Mouse (Mus musculus) midbrain, embryonic 12.5 days (tissue): ENCODE results near the gene Lasp1. TPM values are rescaled to one million over a fixed set of nuclear protein-coding genes. Genes with fewer than 3 reads are reported as not detected.

ENCODE experiments used
- ATAC-seq: fragments of 200-750 bp; cut with Nextera tagmentation; 2 replicates; pipeline ENCODE4 v1.8.0; 2017; ENCODE audit warnings: low read depth, moderate TSS enrichment, moderate library complexity; ENCODE audit not compliant: low FRiP score
- H3K27ac ChIP-seq: fragments of 300-500 bp; sonication (generic); replicated peaks from 2 replicates; pipeline ENCODE4 v1.5.1; 2016; ENCODE audit warnings: mild to moderate bottlenecking
- H3K27me3 ChIP-seq: fragments of 300-500 bp; sonication (generic); 2 replicates; pipeline ENCODE4 v1.6.1; 2016; ENCODE audit warnings: mild to moderate bottlenecking
- H3K36me3 ChIP-seq: fragments of 300-500 bp; sonication (generic); 2 replicates; pipeline ENCODE4 v1.6.1; 2016
- H3K4me1 ChIP-seq: fragments of 300-500 bp; sonication (generic); 2 replicates; pipeline ENCODE4 v1.6.1; 2016
- H3K4me2 ChIP-seq: fragments of 300-500 bp; sonication (generic); replicated peaks from 2 replicates; pipeline ENCODE4 v1.6.1; 2016; ENCODE audit warnings: mild to moderate bottlenecking, moderate library complexity
- H3K4me3 ChIP-seq: fragments of 300-500 bp; sonication (generic); 2 replicates; pipeline ENCODE4 v1.5.1; 2016; ENCODE audit warnings: mild to moderate bottlenecking
- H3K9ac ChIP-seq: fragments of 300-500 bp; sonication (generic); replicated peaks from 2 replicates; pipeline ENCODE4 v1.6.1; 2016; ENCODE audit warnings: mild to moderate bottlenecking, moderate library complexity
- H3K9me3 ChIP-seq: fragments of 300-500 bp; sonication (generic); 2 replicates; pipeline ENCODE4 v1.6.1; 2016; ENCODE audit warnings: mild to moderate bottlenecking
- WGBS: fragments of 180-500 bp; shearing (Covaris S2); methylation state at CpG from one replicate; pipeline ENCODE4 v1.1.7; 2016; 5-methylcytosine and 5-hydroxymethylcytosine counted together
- polyA plus RNA-seq: library from polyadenylated mRNA; unstranded; fragments of >200 nt; fragmentation: Nextera tagmentation; extraction: Ambion mirVana; gene quantifications from 2 replicates; pipeline ENCODE4 v1.2.1, GENCODE M21; 2016

Lasp1 gene
- polyA plus RNA-seq = 102 and 106 TPM in 2 replicates

DNA sequence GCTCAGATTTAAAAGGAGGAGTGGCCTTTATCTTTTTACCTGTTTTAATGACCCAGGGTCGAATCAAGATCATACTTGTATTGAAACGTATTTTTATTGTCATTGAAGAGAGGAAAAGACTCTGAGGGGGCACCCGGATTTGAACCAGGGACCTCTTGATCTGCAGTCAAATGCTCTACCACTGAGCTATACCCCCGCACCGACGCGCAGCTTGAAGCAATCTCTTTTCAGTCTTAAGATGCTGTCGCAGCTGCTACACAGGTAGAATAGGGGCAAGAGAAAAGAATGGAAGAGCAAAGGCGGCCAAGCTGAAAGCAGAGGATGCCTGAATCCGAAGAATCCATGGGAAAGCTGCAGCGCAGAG is at the start of gene Lasp1:
Gene Lasp1, plus strand, starts transcription at position 219 of the 364 bp plus-strand sequence.
- Histone ChIP-seq H3K27me3 (no peaks in the 10 kb centered on the region), H3K4me3 (peak within 1 kb of the TSS; percentile 87), H3K9ac (peak within 1 kb of the TSS; percentile 84), H3K27ac (peak within 1 kb of the TSS; percentile 90), H3K9me3 (no peaks in the 10 kb centered on the region), H3K4me2 (peak within 1 kb of the TSS; percentile 79), H3K4me1 (peaks cover 19% of the 10 kb centered on the region), H3K36me3 (no peaks in the 10 kb centered on the region)
- peak; percentile 57 for ATAC-seq
- WGBS = under 1% methylated on average over 11 of the region's 11 CpGs

DNA sequence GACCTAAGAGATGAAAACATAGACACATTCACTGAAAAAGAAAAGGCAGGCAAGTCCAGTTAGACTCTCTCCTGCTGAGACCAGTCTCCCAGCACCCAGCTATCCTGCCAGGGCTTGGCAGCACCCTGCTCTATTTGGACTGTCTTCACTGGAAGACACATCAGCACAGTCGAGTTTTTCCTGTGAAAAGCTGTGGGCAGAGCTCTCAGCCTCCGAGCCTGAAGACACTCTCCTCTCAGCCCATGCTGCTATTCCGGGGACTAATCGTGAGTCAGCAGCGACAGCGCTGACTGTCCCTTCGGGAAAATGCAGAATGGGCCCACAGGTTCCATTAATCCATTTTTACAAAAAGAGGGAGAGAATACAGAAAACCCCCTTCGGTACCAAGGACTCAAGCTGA is 45.5 kb upstream of the Lasp1 start:
- ATAC-seq = no peak
- Histone ChIP-seq H3K4me2 (no peak overlapping the region), H3K36me3 (peaks cover 80% of the 10 kb centered on the region), H3K27me3 (no peaks in the 10 kb centered on the region), H3K9ac (no peak overlapping the region), H3K4me1 (no peaks in the 10 kb centered on the region), H3K4me3 (no peak overlapping the region), H3K9me3 (no peaks in the 10 kb centered on the region), H3K27ac (no peak overlapping the region)
- WGBS = 99% methylated on average over 8 of the region's 8 CpGs

DNA sequence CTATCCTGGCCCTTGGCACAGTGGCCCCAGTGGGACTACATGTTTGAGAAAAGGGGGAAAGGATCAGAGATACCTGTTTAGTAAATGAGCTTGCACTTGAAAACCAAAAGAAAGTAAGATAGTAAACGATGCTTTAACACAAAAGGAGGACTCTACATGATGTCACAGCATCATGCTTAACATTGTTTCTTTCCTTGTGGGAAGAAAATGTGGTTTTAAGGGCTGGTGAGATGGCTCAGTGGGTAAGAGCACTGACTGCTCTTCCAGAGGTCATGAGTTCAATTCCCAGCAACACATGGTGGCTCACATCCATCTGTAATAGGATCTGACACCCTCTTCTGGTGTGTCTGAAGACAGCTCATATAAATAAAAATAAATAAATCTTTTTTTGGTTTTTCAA is 40.7 kb upstream of the Lasp1 start:
- no peaks in the 10 kb centered on the region for H3K9me3 ChIP-seq
- no peak for ATAC-seq
- H3K36me3 ChIP-seq = peaks cover 62% of the 10 kb centered on the region
- H3K4me2 ChIP-seq = no peak overlapping the region
- H3K9ac ChIP-seq = no peak overlapping the region
- H3K27me3 ChIP-seq = no peaks in the 10 kb centered on the region
- no peak overlapping the region for H3K4me3 ChIP-seq
- no peak overlapping the region for H3K27ac ChIP-seq
- 95% methylated on average over 1 of the region's 1 CpGs for WGBS
- H3K4me1 ChIP-seq = no peaks in the 10 kb centered on the region

DNA sequence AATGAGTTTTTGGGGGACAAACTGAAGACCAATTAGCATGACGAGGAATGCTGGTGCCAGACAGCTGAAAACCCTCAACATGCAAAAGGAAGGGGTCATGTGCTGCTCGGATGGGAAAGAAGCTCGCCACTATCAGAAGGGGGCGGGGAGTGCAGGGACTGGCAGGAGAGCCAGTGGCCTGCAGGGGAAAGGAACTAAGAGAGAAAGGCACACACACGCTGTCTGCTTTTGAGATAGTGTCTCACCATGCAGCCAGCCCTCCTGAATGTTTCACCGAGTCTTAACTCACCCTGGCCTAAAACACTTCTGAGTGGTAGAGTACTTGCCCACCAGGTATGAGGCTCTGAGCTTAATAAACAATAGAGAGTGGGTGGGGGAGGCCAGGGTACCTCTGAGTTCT is 39.9 kb upstream of the Lasp1 start:
- Histone ChIP-seq H3K4me3 (no peak overlapping the region), H3K4me1 (no peaks in the 10 kb centered on the region), H3K27me3 (no peaks in the 10 kb centered on the region), H3K9ac (no peak overlapping the region), H3K4me2 (no peak overlapping the region), H3K9me3 (no peaks in the 10 kb centered on the region), H3K27ac (no peak overlapping the region), H3K36me3 (peaks cover 60% of the 10 kb centered on the region)
- ATAC-seq = no peak
- 82% methylated on average over 6 of the region's 6 CpGs for WGBS

DNA sequence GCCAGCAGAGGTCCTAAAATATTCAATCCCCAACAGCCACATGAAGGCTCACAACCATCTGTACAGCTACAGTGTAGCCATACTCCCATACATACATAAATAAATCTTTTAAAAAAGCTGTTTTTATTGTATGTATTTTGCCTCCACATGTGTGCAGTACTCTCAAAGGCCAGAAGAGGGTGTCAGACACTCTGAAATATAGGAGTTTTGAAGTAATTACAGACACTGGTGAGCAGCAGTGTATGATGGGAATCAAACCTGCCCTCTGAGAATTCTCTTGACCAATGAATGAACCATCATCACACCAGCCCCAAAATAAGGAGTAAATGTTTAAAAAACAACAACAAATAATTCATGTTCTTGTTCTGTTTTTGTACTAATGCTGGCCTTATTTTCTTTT is 37.2 kb upstream of the Lasp1 start:
- H3K27ac ChIP-seq = no peak overlapping the region
- H3K36me3 ChIP-seq = peaks cover 42% of the 10 kb centered on the region
- peaks cover 16% of the 10 kb centered on the region for H3K4me1 ChIP-seq
- no peak overlapping the region for H3K4me3 ChIP-seq
- no peak for ATAC-seq
- no peak overlapping the region for H3K9ac ChIP-seq
- H3K27me3 ChIP-seq = no peaks in the 10 kb centered on the region
- no peak overlapping the region for H3K4me2 ChIP-seq
- H3K9me3 ChIP-seq = no peaks in the 10 kb centered on the region

DNA sequence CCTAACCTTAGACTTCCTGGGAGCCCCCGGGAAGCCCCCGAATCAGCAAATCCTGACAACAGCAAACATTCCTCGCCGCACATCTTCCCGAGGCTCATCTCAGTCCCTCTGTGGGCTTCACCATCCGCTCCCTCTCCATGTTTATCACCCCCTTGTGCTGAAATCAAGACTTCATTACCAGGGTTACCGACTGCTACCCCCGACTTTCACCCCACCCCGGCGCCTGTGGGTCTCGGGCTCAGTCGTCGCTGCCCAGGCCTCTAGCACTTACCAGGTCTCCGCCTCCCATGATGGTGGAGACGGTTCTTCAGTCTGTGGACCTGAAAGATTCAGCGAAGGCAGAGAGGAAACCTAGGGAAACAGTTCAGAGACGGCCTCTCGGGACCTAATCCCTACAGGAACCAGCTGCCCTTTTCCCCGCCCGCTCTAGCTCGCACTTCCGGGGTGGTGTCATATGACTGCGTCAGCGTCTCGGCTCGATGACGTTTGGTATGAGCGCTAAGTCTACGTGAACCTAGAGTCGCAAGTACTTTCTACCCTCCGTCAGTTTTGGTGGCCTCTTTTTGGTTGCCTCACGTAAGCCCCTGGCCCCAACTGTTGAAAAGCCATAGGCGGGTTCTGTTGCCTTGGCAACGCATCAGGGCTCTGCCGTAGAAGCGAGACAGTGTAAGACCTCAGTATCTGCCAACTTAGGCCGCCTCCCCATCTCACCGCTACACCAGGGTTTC is 32.5 kb upstream of the Lasp1 start, which contains the start of gene Cwc25:
Gene Cwc25, minus strand, starts transcription at position 403 of the 728 bp plus-strand sequence.
- H3K4me2 ChIP-seq = peak within 1 kb of the TSS; percentile 88
- H3K27ac ChIP-seq = peak within 1 kb of the TSS; percentile 88
- H3K36me3 ChIP-seq = peaks cover 23% of the 10 kb centered on the region
- H3K4me3 ChIP-seq = peak within 1 kb of the TSS; percentile 95
- peaks cover 18% of the 10 kb centered on the region for H3K4me1 ChIP-seq
- no peaks in the 10 kb centered on the region for H3K27me3 ChIP-seq
- WGBS = under 1% methylated on average over 38 of the region's 38 CpGs
- ATAC-seq = peak; percentile 89
- peak within 1 kb of the TSS; percentile 98 for H3K9ac ChIP-seq
- no peaks in the 10 kb centered on the region for H3K9me3 ChIP-seq

DNA sequence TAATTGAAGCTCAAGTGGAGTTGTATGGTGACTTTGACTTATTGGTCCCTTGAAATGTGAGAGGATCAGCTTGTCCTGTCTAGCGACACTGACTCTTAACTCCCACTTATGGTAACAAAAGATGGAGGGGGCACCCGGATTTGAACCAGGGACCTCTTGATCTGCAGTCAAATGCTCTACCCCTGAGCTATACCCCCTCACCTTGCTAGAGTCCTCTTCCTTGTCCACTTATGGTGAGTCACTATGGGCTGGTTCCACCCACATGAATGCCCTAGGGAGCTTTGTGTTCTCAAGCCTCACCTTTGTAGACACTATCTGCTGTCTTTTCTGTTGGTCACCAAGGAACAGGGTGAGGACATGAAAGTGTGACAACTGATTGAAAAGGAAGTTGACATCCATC is 29.1 kb upstream of the Lasp1 start:
- H3K4me1 ChIP-seq = peaks cover 15% of the 10 kb centered on the region
- ATAC-seq = no peak
- H3K27me3 ChIP-seq = no peaks in the 10 kb centered on the region
- H3K4me2 ChIP-seq = no peak overlapping the region
- H3K4me3 ChIP-seq = no peak overlapping the region
- H3K9me3 ChIP-seq = no peaks in the 10 kb centered on the region
- 42% methylated on average over 2 of the region's 2 CpGs for WGBS
- H3K36me3 ChIP-seq = no peaks in the 10 kb centered on the region
- H3K9ac ChIP-seq = no peak overlapping the region
- H3K27ac ChIP-seq = no peak overlapping the region

DNA sequence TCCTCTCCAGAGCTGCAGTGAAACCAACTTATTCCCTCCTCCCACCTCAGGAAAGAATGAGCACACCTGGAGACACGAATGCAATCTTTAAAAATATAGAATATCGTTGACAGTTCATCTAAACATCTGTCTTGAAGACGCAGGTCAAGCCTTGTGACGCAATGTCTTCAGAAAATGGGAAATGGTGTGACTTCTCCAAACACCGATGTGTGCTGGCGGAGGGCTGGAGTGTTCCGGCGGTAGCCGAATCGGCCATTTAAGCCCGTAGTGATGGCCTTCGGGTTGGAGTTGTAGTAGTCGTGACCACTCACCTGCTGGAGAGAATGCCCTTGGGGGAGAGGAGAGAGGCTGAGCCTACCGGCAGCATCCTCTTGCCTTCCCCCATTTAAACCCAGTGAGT is 27.4 kb upstream of the Lasp1 start:
- 84% methylated on average over 14 of the region's 14 CpGs for WGBS
- H3K4me1 ChIP-seq = 0 out of 2 replicates have a peak, but pooled peaks cover 2% of the 10 kb centered on the region
- ATAC-seq = no peak

DNA sequence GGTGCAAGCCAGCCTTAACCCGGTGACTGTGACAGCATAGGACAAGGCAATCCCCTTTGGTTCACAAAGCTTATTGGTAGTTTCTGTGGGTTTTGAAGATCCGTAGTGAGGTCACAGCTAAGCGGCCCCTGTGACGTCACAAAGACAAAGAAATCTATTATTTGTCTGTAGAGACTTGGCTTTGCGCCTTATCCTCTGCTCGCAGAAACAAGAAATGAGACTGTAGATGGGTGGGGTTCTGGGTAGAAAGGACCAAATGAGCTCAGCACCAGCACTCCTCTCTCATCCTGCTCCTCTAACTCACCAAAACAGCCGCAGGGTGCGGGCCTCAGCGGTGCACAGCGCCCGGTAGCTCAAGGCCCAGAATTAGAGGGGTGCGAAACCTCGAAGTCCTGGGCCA is 23.6 kb upstream of the Lasp1 start:
- Histone ChIP-seq H3K27ac (no peak overlapping the region), H3K27me3 (no peaks in the 10 kb centered on the region), H3K36me3 (peaks cover 48% of the 10 kb centered on the region), H3K4me3 (no peak overlapping the region), H3K4me1 (peaks cover 4% of the 10 kb centered on the region), H3K9me3 (no peaks in the 10 kb centered on the region), H3K9ac (no peak overlapping the region), H3K4me2 (no peak overlapping the region)
- no peak for ATAC-seq
- WGBS = 78% methylated on average over 13 of the region's 13 CpGs

More for the DNA sequence above, 27.4 kb upstream of the Lasp1 start:
- Histone ChIP-seq H3K9ac (no peak overlapping the region), H3K36me3 (peaks cover 11% of the 10 kb centered on the region; the same call in 1 of the 2 replicates), H3K27me3 (no peaks in the 10 kb centered on the region), H3K9me3 (no peaks in the 10 kb centered on the region), H3K4me2 (no peak overlapping the region), H3K4me3 (no peak overlapping the region), H3K27ac (no peak overlapping the region)

DNA sequence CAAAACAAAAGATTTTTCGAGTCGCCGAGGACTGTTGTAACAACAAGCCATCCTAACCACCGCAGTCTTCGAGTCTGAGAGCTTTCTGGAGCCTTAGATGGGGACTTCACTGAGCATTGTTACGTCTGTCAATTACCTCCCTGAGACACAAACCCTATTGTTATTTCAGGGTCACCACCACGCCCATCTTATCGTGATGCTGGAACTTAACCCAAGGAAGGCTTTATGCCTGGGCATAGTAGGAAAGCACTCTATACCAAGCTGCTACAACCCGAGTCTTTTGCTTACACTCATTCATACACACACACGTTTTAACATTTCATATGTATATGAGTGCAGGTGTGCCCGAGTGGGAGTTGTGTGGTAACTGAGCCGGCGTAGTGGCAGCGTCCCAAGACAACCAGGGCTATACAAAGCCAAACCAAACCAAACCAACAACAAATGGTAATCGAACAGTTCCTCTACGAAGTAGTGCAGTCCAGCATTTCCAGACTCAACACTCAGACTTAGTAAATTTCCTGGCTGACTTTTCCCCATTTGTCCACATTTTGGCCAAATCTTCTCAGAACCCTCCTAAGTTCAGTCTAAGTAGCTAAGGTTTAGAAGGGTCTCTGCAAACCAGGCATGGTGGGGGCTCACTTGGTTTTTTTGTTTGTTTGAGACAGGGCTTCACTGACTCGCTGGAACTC is 22.8 kb upstream of the Lasp1 start, which contains the start of gene 1700001P01Rik:
Gene 1700001P01Rik, minus strand, starts transcription at position 111 of the 689 bp plus-strand sequence.
- WGBS = 41% methylated on average over 17 of the region's 17 CpGs
- Histone ChIP-seq H3K27ac (no peak within 1 kb of the TSS), H3K9ac (no peak within 1 kb of the TSS), H3K4me2 (no peak within 1 kb of the TSS), H3K4me1 (peaks cover 12% of the 10 kb centered on the region), H3K27me3 (no peaks in the 10 kb centered on the region), H3K9me3 (no peaks in the 10 kb centered on the region), H3K36me3 (peaks cover 55% of the 10 kb centered on the region), H3K4me3 (no peak within 1 kb of the TSS)
- no peak for ATAC-seq

DNA sequence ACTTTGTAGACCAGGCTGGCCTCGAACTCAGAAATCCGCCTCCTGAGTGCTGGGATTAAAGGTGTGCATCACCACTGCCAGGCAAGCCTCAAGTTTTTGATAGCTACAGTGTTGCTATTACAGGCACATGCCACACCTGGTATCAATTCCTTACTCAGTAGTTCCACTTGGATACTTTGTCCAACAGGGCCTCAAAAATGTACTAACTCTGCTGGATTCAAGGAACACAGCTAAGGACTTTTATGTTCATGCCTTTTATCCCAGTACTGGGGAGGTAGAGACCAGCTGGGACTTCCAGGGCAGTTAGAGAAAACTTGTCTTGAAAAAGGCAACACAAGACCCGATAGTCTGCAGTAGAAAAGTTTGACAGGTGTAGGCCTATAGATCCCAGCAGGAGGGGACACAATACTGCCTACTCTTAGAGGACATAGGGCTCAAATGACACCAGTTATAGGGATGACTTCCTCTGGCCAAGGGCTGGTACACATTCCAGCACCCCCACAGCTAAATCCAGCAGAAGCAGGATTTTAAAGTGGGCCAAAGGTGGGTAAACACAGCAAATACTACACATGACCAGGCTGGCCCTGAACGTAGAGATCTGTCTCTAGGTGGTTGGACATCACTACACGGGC is 22.2 kb upstream of the Lasp1 start:
- H3K4me3 ChIP-seq = no peak overlapping the region
- H3K4me2 ChIP-seq = no peak overlapping the region
- ATAC-seq = no peak; the same call in 1 of the 2 replicates
- H3K36me3 ChIP-seq = peaks cover 56% of the 10 kb centered on the region
- H3K9ac ChIP-seq = no peak overlapping the region
- 59% methylated on average over 5 of the region's 5 CpGs for WGBS
- no peaks in the 10 kb centered on the region for H3K27me3 ChIP-seq
- H3K4me1 ChIP-seq = peaks cover 17% of the 10 kb centered on the region
- no peak overlapping the region for H3K27ac ChIP-seq
- no peaks in the 10 kb centered on the region for H3K9me3 ChIP-seq

DNA sequence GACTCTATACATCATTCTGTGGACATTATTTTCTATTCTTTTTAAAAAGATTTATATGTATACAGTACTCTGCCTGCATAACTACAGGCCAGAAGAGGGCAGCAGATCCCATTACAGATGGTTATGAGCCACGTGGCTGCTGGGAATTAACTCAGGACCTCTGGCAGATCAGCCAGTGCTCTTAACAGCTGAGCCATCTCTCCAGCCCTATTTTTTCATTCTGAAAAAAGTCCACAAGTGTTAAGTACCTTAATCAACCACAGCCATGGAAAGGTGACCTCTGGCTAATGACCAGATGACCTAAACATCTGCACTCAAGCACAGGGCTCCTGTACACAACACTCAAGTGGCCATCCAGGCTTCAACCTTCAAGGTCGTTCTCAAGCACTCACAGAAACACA is 21.7 kb upstream of the Lasp1 start:
- ATAC-seq = no peak
- Histone ChIP-seq H3K27me3 (no peaks in the 10 kb centered on the region), H3K4me3 (no peak overlapping the region), H3K4me1 (peaks cover 17% of the 10 kb centered on the region), H3K36me3 (peaks cover 56% of the 10 kb centered on the region), H3K9me3 (no peaks in the 10 kb centered on the region), H3K9ac (no peak overlapping the region), H3K27ac (no peak overlapping the region), H3K4me2 (no peak overlapping the region)
- 48% methylated on average over 2 of the region's 2 CpGs for WGBS
